Mouse (Mus musculus) frontal cortex, postnatal 10 days (tissue): ENCODE results near the gene Gbf1.

ENCODE experiments used
- DNase-seq, 2 experiments: peaks; one replicate each; pipeline ENCODE4 v3.0.0; 2022; ENCODE audit warnings: low spot score in 2 of 2, mixed read lengths in 1 of 2

The Gbf1 gene

GRCm38 (mm10) chr19:46300294-46301045, 148.2 kb downstream of the Gbf1 start:
- no peak for DNase-seq

- DNase-seq, result no peak
Measured at GRCm38 (mm10) chr19:46302551-46302950, 150.2 kb downstream of the Gbf1 start.

DNA sequence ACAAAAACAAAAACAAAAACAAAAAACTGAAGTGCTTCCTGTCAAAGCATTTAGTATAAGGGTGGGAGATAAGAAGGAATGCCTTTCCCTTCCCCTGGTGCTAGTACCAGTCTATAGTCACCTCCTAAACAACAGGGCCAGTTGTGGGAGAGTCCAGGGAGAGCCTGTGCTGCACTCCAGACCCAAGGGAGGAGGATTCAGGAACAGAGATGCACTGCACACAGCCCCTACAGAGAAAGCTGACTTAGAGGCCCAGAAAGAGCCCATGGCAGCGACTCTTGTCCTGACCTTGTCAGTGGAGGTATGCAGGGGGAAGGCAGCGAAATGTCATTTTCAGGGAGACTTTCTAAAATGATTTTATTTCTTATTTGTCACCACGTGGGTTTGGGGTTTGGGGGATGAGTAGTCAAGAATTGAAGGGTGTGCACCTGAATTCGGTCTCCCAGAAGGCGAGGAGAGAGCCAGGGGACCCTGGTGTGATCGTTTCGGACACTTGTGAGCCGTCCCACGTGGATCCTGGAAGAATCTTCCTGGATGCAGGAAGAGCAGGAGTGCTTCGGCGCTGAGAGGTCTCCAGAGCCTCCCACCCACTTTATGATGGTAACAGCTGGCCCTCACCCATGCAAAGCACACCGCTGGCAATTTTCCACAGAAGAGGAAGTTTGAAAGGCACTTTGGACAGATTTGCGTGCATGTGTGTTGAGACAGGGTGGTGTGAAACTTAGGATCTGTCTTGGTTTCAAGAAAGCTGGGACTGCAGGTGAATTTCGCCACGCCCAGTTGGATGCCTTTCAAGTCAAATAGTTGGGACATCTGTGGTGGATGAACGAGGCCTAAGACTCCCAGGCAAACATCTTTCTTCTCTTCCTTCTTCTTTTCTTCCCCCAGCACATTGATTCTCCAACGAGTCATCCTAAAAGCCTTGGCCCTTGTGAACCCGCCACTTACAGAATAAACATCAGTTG, 151.2 kb downstream of the Gbf1 start:
- no peak for DNase-seq

DNA sequence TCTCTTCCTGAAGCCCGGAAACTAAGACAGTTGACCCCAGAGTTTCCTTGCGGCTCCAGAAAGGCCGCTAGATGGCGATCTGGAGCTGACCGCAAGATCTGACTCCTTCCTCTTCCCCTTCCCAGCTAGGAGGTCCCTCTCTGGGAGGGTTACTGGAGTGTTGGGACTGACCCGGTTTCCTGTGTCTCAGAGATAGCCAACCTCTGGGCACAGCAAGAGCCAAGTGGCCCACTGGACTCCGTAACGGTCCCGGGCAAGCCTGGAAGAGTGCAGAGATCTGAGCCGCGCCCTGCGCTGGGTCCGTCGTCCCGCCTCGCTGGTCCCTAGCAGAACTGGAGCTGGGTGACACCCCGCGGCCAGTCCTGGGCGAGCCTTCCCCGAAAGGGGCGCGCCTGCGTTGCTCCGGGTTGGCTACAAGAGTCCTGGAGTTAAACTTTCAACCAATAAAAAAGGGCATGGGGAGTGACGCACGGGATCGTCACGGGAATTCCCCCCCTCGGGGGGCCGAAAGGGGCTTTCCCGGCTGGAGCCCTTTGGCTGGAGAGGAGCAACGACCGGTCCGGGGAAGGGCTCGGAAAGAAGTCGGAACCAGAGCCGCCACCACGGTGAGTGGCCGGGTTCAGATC, 152.0 kb downstream of the Gbf1 start, which contains the start of gene Nfkb2:
Gene Nfkb2 (plus strand): TSS at position 105 of the 626 bp plus-strand sequence.
- peak; percentile 84 to 85 for DNase-seq

GRCm38 (mm10) chr19:46304908-46305333, 152.6 kb downstream of the Gbf1 start:
- DNase-seq, result no peak

DNA sequence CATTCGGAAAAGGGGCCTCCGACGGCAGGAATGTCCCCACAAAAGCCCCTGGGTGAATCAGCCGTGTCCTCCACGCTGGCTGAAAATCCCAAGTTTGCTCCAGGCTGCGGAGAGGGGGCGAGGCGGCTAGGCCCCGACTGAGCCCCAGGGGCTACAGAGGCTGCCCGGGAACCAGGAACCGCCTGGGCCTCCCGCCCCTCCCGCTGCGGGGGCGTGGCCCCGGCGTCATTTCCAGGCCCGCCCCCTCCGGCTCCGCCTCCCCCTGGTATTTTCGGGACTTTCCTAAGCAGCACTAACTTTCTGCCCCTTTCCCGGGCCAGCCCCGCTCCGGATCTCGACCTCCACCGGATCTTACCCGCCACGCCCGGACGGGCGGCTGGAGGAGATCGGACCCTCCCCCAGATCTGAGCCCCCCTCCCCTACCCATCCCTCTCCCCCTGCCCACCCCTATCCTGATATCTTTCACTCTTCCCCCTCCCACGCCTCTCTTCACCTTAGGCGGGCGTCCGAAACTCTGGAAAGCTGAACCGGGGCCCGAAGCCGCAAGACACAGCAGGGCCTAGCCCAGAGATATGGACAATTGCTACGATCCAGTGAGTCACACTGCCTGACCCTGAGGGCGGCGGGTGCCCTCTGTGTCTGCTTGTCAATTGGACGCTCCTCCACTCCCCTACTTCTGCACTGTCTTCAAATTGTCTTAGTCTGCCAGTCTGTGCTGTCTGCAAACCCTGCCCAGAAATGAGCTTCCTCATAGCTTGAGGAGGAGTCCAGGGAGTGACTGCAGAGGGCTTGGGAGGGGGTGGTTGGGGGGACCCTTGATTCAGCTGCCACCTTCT, 153.3 kb downstream of the Gbf1 start:
- DNase-seq, result peak; percentile 56 to 70

DNA sequence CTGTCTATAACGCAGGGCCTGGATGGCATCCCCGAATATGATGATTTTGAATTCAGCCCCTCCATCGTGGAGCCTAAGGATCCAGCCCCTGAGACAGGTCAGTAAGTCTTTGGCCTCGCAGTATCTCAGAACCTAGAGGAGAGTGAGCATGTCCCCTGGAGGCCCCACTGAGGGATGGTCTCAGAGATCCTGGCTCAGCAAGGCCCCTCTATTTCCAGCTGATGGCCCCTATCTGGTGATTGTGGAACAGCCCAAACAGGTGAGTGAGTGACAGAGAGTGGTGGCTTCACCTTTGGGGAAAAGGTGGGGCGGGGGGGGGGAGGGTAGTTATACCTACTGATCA, 153.9 kb downstream of the Gbf1 start:
- no peak for DNase-seq

- DNase-seq, result no peak
Measured at GRCm38 (mm10) chr19:46306751-46307289, 154.5 kb downstream of the Gbf1 start.

DNA sequence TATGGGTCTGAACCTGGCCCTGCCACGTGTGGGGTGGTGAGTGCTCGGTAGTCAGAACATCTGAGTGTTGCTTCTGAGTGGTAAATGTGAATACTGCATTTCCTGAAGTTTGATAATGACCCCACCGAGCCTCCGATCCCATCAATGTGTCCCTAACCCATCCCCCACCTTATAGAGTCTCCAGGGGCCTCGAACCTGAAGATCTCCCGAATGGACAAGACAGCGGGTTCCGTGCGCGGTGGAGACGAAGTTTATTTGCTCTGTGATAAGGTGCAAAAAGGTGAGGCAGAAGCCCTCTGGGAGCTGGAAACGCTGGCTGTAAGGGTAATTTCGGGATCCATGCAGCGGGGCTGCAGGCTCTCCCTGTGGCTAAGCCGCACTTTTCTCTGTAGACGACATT, 155.5 kb downstream of the Gbf1 start:
- no peak for DNase-seq

- peak; percentile 11 to 17 for DNase-seq
Measured at GRCm38 (mm10) chr19:46308303-46308702, 156.0 kb downstream of the Gbf1 start.

GRCm38 (mm10) chr19:46308706-46309435, 156.6 kb downstream of the Gbf1 start:
- DNase-seq, result peak; percentile 60 to 84

DNA sequence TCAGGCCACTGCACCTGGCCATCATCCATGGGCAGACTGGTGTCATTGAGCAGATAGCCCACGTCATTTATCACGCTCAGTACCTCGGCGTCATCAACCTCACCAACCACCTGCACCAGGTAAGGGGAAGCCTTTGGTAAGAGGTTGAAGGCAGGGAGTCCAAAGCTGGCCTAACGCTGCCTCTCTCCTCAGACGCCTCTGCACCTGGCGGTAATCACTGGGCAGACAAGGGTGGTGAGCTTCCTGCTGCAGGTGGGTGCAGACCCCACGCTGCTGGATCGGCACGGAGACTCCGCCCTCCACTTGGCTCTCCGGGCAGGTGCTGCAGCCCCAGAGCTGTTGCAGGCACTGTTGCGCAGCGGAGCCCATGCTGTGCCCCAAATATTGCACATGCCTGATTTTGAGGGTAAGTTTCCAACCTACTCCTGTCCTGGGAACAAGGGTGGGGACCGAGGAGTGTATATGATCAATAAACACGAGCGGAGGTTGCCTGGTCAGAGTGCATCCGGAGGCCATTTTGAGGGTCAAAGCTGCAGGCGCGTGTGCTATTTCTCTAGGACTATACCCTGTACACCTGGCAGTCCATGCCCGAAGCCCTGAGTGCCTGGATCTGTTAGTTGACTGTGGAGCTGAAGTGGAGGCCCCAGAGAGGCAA, 157.5 kb downstream of the Gbf1 start:
- peak; percentile 13 to 19 for DNase-seq

- peak; percentile 12 to 26 for DNase-seq
Measured at GRCm38 (mm10) chr19:46310312-46310865, 158.1 kb downstream of the Gbf1 start.

GRCm38 (mm10) chr19:46311341-46311740, 159.0 kb downstream of the Gbf1 start:
- DNase-seq, result no peak

GRCm38 (mm10) chr19:46312566-46312965, 160.3 kb downstream of the Gbf1 start:
- peak; percentile 10 to 19 for DNase-seq

GRCm38 (mm10) chr19:46313116-46313515, 160.8 kb downstream of the Gbf1 start:
- DNase-seq, result no peak

GRCm38 (mm10) chr19:46313591-46313990, 161.3 kb downstream of the Gbf1 start:
- no peak for DNase-seq

DNA sequence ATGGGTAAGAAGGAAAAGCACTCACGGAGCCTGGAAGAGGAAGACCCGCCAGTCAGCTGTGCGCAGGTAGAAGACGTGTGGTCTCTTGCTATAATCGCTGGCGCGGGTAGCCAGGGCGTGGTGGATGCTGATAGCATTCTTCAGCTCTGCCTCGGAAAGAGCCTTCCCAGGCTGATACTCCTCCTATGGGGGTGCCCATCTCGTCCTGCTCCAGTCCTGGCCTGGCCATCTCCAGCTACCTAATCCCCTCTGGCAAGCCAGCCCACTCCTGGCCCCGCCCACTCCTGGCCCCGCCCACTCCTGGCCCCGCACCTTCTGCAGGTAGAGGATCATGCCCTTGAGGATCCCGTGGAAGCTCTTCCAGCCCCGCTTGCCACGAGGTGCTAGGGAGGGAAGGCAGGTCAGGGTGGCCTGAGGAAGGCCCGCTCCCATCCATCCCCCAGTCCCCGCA, 161.9 kb downstream of the Gbf1 start:
- DNase-seq, result peak; percentile 23 to 27
